Mouse (Mus musculus): Measurements from ENCODE around the gene Sh2b2.

GRCm38 (mm10) chr5:136241161-136241560 is 5.2 kb downstream of the Sh2b2 start:
- no peak for TF ChIP-seq CTCF (IDR thresholded peaks at IDR 0.05)
- no peak for TF ChIP-seq POLR2A (IDR thresholded peaks at IDR 0.05; ENCODE audit: insufficient read depth, low read depth, low read length)

Measured in heart, adult 2 months (tissue).